Mouse (Mus musculus) heart, adult 2 months (tissue): ENCODE data around the gene Gpr84.

Experiments used
- CTCF ChIP-seq: fragments of 200-600 bp; IDR thresholded peaks from 2 replicates; pipeline ENCODE4 v1.8.1; 2022; ENCODE audit warnings: antibody characterized with exemption, mild to moderate bottlenecking, moderate library complexity
- POLR2A ChIP-seq: fragments of 200-500 bp; IDR thresholded peaks from 2 replicates; pipeline ENCODE4 v1.6.1; 2011; ENCODE audit warnings: mild to moderate bottlenecking, low read depth, low read length, control low read depth; ENCODE audit not compliant: insufficient read depth

GRCm38 (mm10) chr15:103352856-103353255 is 42.4 kb upstream of the Gpr84 start:
- TF ChIP-seq CTCF (peak; percentile 97), POLR2A (no peak)
